Mouse (Mus musculus) lung, postnatal 4 days (tissue): ENCODE measurements at regions not wholly inside any gene's neighbourhood (a gene's known extent, or its start where the extent isn't known, plus 50 kb on each side); places are given as distances from the start of the nearest gene placed in this dataset.

Experiments
- DNase-seq, 2 experiments: peaks; one replicate each; pipeline ENCODE4 v3.0.0; 2021

GRCm38 (mm10) chr8:41483297-41483696, 66.4 kb upstream of the Frg1 start:
- DNase-seq = no peak

GRCm38 (mm10) chr8:41472992-41473699, 56.3 kb upstream of the Frg1 start:
- DNase-seq = no peak

GRCm38 (mm10) chr8:41472233-41472632, 55.4 kb upstream of the Frg1 start:
- DNase-seq = no peak
